8 mouse cellular contexts compared by ENCODE assay signal in the genomic region with DNA sequence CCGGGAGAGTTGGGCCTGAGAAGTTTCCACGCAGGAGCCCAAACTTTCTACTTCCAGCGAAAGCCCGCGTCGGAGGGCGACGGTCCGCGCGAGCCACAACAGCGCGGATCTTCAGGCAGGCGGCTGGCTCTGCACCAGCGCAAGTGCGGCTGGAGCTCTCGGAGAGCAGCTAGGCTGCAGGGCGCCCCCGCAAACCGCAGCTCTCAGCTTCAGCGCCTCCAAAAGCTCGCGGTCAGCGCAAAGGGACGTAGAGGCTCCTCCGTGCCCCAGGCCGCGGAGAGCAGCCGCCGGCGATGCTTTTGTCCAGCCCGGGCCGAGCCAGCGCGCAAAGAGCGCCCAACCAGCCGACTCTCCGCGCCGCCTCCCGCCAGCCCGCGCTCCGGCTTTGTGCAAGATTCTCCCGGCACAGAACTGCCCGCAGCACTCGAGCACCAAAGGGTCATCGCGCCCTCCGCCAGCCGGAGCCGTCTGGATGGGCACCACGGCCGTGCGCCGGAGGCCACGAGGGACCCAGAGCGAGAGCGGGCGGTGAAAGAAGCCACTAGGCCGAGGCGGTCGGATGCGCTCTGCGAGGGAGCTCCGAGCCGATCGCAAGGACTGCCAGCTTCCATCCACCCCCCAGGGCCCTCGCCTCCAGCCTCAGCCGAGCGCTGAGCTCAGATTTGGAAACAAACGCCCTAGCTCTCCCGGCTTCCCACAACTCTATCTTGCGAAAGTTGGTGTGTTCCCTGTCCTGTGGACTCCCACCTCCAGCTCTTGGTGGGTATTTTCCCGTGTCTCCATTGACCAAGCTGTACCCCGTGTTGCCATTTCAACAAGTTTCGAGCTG. TPM values are rescaled to one million over a fixed set of nuclear protein-coding genes. Genes with fewer than 3 reads are reported as not detected.
DNase-seq lines count a peak whose midpoint lies in the region; ATAC-seq and TF ChIP-seq lines count a peak whose summit lies in the region.

No protein-coding gene starts in this region.

- under 1% methylated on average over 75 of the region's 77 CpGs for WGBS in kidney, postnatal 0 days
- under 1% methylated on average over 75 of the region's 77 CpGs for WGBS in embryonic facial prominence, embryonic 15.5 days
- under 1% methylated on average over 77 of the region's 77 CpGs for WGBS in intestine, embryonic 14.5 days
- WGBS in midbrain, postnatal 0 days, result under 1% methylated on average over 47 of the region's 77 CpGs

- H3K36me3 ChIP-seq in kidney, postnatal 0 days (ENCODE audit: insufficient read depth, low read length), result no peaks in the 10 kb centered on the region
- no peaks in the 10 kb centered on the region for H3K36me3 ChIP-seq in embryonic facial prominence, embryonic 15.5 days
- no peaks in the 10 kb centered on the region for H3K36me3 ChIP-seq in intestine, embryonic 14.5 days (ENCODE audit: control insufficient read depth, insufficient read depth, low read length)
- no peaks in the 10 kb centered on the region for H3K36me3 ChIP-seq in midbrain, postnatal 0 days (ENCODE audit: insufficient read depth, low read length)

- TF ChIP-seq CTCF in kidney, postnatal 0 days (IDR thresholded peaks at IDR 0.05; ENCODE audit: low read depth), result no peak
- TF ChIP-seq CTCF in midbrain, postnatal 0 days (IDR thresholded peaks at IDR 0.05), result no peak

- DNase-seq in kidney, postnatal 0 days (ENCODE audit: low spot score), result peak; percentile 46
- DNase-seq in kidney, postnatal 25 days, result no peak
- peak; percentile 52 for DNase-seq in R1 (ENCODE audit: low read depth, low spot score)
- peak; percentile 82 for DNase-seq in intestine, embryonic 14.5 days (ENCODE audit: low spot score)
- no peak for DNase-seq in midbrain, postnatal 0 days (ENCODE audit: low spot score)
- DNase-seq in adipocyte (ENCODE audit: low spot score), result no peak
- no peak for DNase-seq in layer of hippocampus, adult 9-10 months (ENCODE audit: low spot score)

- H3K4me3 ChIP-seq in kidney, postnatal 0 days (replicated peaks; ENCODE audit: low read depth, low read length), result peak overlapping the region; percentile 27
- peak overlapping the region; percentile 35 for H3K4me3 ChIP-seq in embryonic facial prominence, embryonic 15.5 days (replicated peaks)
- peak overlapping the region; percentile 27 for H3K4me3 ChIP-seq in intestine, embryonic 14.5 days (ENCODE audit: low read depth, low read length)
- peak overlapping the region; percentile 35 for H3K4me3 ChIP-seq in midbrain, postnatal 0 days (ENCODE audit: low read depth, low read length)

- peaks cover 10% of the 10 kb centered on the region; the same call in 1 of the 2 replicates for H3K4me1 ChIP-seq in kidney, postnatal 0 days (replicated peaks; ENCODE audit: insufficient read depth, low read length)
- peaks cover 42% of the 10 kb centered on the region for H3K4me1 ChIP-seq in embryonic facial prominence, embryonic 15.5 days
- peaks cover 6% of the 10 kb centered on the region; the same call in 1 of the 2 replicates for H3K4me1 ChIP-seq in intestine, embryonic 14.5 days (replicated peaks; ENCODE audit: control insufficient read depth, insufficient read depth, low read length)
- no peaks in the 10 kb centered on the region for H3K4me1 ChIP-seq in midbrain, postnatal 0 days (ENCODE audit: insufficient read depth, low read length)

- 0 out of 2 replicates have a peak, but pooled peaks have one; percentile 19 for ATAC-seq in kidney, postnatal 0 days (replicated peaks; ENCODE audit: low FRiP score, low read depth)
- 0 out of 2 replicates have a peak, but pooled peaks have one; percentile 21 for ATAC-seq in embryonic facial prominence, embryonic 15.5 days (ENCODE audit: insufficient number of reproducible peaks, low FRiP score, low TSS enrichment, low read depth)
- ATAC-seq in intestine, embryonic 14.5 days (replicated peaks; ENCODE audit: low FRiP score, low TSS enrichment, low read depth), result no peak
- 0 out of 2 replicates have a peak, but pooled peaks have one; percentile 18 for ATAC-seq in midbrain, postnatal 0 days (ENCODE audit: low FRiP score)

- H3K27ac ChIP-seq in kidney, postnatal 0 days, result no peak overlapping the region
- H3K27ac ChIP-seq in embryonic facial prominence, embryonic 15.5 days (replicated peaks), result no peak overlapping the region
- H3K27ac ChIP-seq in intestine, embryonic 14.5 days (ENCODE audit: low read depth), result no peak overlapping the region
- H3K27ac ChIP-seq in midbrain, postnatal 0 days (ENCODE audit: low read depth, low read length), result no peak overlapping the region; the same call in 1 of the 2 replicates

- peak overlapping the region; percentile 50 for H3K4me2 ChIP-seq in kidney, postnatal 0 days (ENCODE audit: low read length)
- H3K4me2 ChIP-seq in embryonic facial prominence, embryonic 15.5 days (replicated peaks), result peak overlapping the region; percentile 58
- H3K4me2 ChIP-seq in intestine, embryonic 14.5 days (ENCODE audit: low read length), result peak overlapping the region; percentile 46
- peak overlapping the region; percentile 44 for H3K4me2 ChIP-seq in midbrain, postnatal 0 days (ENCODE audit: low read depth, low read length, poor library complexity, severe bottlenecking)

- 0 out of 2 replicates have a peak overlapping the region, but pooled peaks have one; percentile 24 for H3K9ac ChIP-seq in kidney, postnatal 0 days (ENCODE audit: low read depth, low read length)
- H3K9ac ChIP-seq in embryonic facial prominence, embryonic 15.5 days, result no peak overlapping the region
- no peak overlapping the region for H3K9ac ChIP-seq in intestine, embryonic 14.5 days (ENCODE audit: low read length)
- H3K9ac ChIP-seq in midbrain, postnatal 0 days (replicated peaks; ENCODE audit: low read length, poor library complexity, severe bottlenecking), result peak overlapping the region; percentile 42

- H3K9me3 ChIP-seq in kidney, postnatal 0 days (replicated peaks; ENCODE audit: low read length), result no peaks in the 10 kb centered on the region
- no peaks in the 10 kb centered on the region for H3K9me3 ChIP-seq in embryonic facial prominence, embryonic 15.5 days (replicated peaks)
- H3K9me3 ChIP-seq in intestine, embryonic 14.5 days (ENCODE audit: control insufficient read depth, low read length), result no peaks in the 10 kb centered on the region
- no peaks in the 10 kb centered on the region for H3K9me3 ChIP-seq in midbrain, postnatal 0 days (ENCODE audit: low read length)

- H3K27me3 ChIP-seq in kidney, postnatal 0 days (ENCODE audit: insufficient read depth, low read length), result peaks cover 89% of the 10 kb centered on the region
- H3K27me3 ChIP-seq in embryonic facial prominence, embryonic 15.5 days, result peaks cover 97% of the 10 kb centered on the region
- H3K27me3 ChIP-seq in intestine, embryonic 14.5 days (replicated peaks; ENCODE audit: control insufficient read depth, insufficient read depth, low read length), result peaks cover 100% of the 10 kb centered on the region
- H3K27me3 ChIP-seq in midbrain, postnatal 0 days (ENCODE audit: insufficient read depth, low read length), result peaks cover 93% of the 10 kb centered on the region

RNA-seq across cellular contexts. Expression of a gene that starts 7.6 kb away (rescaled TPM):
- 0.38 TPM in 1 of 2 replicates, not detected in the other for polyA plus RNA-seq in kidney, postnatal 0 days (2015; fragmentation: Nextera tagmentation; extraction: Ambion mirVana)
- polyA plus RNA-seq in embryonic facial prominence, embryonic 15.5 days (2015; fragmentation: Nextera tagmentation; extraction: Ambion mirVana), result 2.2 and 2.7 TPM in 2 replicates
- polyA plus RNA-seq in intestine, embryonic 14.5 days (2014; fragmentation: Nextera tagmentation; extraction: Ambion mirVana), result 0.19 and 2.2 TPM in 2 replicates
- total RNA-seq in midbrain, postnatal 0 days (2014; rRNA removed), result 15.4 and 27.1 TPM in 2 replicates
- polyA plus RNA-seq in midbrain, postnatal 0 days (2015; fragmentation: Nextera tagmentation; extraction: Ambion mirVana), result 6.9 and 11.3 TPM in 2 replicates

Comparison
In these comparisons a context has a peak if more than half of its experiments do, and no peak if none do; other contexts are left out.
1. DNase-seq: peak in kidney, postnatal 0 days (single experiment), R1 (single experiment) and intestine, embryonic 14.5 days (single experiment); none in kidney, postnatal 25 days (0 of 2), midbrain, postnatal 0 days (single experiment), adipocyte (single experiment) and layer of hippocampus, adult 9-10 months (single experiment).
2. H3K9ac ChIP-seq: peak in kidney, postnatal 0 days (single experiment) and midbrain, postnatal 0 days (single experiment); none in embryonic facial prominence, embryonic 15.5 days (single experiment) and intestine, embryonic 14.5 days (single experiment).
3. Peak in every context shown above with its lines, with median percentiles within 50 percentile points of each other: H3K4me2 ChIP-seq and H3K4me3 ChIP-seq.